Mouse (Mus musculus) MN1 (cell line): ENCODE results near the gene Gm45062.

Source experiments
- DNase-seq: peaks from one replicate; pipeline ENCODE4 v3.0.0-alpha.2; 2016; ENCODE audit warnings: low spot score

Gm45062 gene

DNA sequence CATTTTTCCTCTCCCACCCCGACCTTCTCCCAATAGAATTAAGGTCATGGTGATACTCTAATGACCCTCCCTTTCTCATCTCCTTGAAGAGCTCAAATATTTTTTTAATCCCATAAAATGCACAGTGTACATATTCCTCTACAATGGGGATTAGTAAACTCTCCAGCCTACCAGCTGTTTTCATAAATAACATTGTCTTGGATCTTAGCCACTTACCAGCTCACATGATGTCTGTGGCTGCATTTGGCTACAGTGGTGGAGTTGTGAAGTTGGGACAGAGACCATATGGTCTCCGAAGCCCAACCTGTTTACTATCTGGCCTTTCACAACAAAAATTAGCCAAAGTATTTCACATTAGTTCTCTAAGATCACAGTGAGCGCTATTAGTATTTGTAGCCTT lies 111.4 kb downstream of the Gm45062 start:
- no peak for DNase-seq

DNA sequence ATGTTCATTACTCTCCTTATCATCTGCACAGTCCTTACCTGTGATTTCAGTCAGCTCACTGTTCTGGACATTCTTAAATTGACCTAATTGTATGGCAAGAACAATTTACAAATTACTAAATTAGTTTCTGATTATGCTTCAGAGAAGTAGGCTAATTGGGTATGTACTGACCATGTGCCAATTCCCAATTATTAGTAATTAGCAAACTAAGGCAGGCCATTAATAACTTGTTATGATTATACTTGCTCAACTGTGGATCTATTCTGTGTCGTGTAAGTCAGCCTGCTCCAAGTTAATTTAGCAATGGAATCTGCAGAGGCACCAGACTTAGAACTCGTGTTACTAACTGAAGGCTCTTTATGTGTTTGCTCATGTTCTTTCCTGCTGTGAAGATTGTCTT lies 113.8 kb downstream of the Gm45062 start:
- DNase-seq = no peak

DNA sequence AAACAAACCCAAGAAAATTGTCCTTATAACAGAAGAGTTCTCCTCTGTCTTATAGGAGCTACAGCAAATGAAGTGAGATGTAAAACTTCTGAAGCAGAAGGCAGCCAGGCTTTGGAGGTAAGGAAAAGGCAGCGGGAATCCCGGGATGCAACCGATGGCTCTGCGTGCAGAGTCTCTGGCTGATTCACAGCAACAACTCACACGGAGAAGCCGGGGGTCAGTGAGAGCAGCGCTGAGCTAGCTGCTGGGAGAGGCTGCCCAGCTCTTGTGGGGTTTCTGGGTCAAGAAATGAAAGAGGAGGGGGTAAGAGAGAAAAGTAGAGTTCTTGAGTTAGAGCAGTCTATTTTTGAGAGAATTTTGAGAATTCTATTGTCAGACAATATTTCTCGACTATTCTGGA lies 114.6 kb downstream of the Gm45062 start:
- DNase-seq = no peak

DNA sequence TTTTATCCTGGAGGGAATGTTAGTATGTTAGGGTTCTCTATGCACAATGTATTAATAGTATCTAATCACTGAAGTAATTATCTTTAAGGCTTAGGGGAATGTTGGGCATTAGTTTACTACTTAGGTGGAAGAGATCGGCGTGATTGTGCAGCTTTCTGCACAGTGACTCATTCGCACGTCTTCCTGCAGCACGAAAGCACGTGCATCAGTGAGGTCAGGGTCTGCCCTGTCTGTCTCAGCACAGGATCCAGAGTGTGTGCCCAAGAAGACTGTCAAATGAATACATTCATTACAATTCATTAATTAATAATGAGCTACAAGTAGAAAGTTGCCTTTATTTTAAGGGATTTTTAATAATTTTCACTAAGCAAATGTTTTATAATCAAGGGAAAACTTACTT lies 115.0 kb downstream of the Gm45062 start:
- no peak for DNase-seq

DNA sequence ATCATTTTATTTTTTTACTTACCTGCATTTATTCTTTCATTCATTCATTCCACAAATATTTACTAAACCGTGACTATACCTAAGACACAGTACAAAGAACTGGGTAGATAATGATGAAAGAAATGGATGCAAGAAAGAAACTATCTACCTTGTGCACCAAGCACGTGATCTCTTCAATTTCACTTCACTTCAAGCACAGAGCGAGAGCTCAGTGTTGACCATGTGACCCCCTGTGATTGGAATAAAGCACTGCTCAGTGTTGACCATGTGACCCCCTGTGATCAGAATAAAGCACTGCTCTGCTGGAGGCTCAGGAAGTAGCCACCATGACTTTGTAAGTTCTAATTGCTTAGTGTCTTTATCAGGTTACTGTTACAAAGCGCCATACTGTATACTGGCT lies 115.5 kb downstream of the Gm45062 start:
- DNase-seq = no peak

DNA sequence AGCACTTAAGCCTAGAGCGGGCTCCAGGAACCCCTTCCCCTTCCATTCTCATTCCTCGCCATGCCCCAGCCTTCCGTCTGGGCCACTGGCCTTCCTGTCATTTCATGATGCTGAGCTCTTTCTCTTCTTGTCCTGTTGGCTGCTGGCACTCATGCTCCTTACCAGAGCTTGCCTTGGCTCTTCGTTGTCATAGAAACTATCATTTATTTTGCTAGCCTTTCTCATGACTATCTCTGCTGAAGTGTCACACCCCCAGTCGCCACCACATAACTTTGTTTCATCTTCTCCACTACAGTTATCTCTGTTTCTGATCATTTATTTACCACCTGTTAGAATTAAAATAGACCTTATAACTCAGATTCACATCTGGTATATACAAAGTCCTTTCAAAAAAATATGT lies 117.1 kb downstream of the Gm45062 start:
- no peak for DNase-seq

DNA sequence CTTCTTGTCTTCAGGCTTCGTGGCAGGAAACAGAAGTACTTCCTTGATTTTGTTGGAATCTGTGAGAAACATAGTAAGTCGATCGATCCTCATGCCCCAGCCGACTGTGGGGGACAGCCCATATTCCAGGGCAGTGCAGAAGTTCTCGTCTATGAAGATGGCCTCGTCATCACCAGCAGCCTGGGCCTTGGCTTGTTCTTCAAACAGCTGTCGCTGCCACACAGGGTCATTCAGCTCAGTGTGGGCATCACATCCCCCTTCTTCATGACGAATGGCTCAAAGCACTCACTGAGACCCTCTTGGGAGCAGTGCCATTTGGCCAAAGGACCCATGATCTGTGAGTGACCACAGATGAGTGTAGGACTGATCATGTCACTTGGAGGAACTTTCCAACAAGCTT lies 118.4 kb downstream of the Gm45062 start:
- DNase-seq = no peak

DNA sequence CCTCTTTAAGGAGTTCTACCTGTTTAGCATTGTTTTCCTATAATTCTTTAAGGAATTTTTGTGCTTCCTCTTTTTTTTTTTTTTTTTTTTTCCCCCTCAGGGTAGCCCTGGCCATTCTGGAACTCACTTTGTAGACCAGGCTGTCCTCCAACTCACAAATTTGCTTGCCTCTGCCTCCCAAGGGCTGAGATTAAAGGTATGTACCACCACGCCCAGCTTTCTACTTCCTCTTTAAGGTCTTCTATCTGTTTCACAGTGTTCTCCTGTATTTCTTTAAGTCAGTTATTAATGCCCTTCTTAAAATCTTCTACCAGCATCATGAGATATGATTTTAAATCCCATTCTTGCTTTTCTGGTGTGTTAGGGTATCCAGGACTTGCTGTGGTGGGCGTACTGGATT lies 130.1 kb downstream of the Gm45062 start:
- DNase-seq = no peak

DNA sequence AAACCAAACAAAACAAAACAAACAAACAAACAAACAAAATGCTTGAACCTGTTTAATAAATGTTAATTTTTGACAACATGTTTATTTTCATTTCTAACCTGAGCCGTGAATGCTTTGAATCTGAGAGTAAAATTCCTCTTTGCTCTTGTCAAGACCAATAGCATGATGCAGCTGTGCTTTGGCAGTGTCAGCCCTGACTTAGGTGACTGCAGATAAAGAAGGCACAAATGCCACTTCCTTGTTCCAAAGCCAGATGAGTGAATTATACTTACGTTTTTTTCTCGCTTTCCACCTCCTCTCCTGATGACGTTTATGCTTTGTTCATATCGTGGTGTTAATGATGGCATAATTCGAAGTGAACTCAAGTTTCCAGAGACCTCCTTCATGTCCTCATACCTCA lies 131.0 kb downstream of the Gm45062 start:
- DNase-seq = no peak

DNA sequence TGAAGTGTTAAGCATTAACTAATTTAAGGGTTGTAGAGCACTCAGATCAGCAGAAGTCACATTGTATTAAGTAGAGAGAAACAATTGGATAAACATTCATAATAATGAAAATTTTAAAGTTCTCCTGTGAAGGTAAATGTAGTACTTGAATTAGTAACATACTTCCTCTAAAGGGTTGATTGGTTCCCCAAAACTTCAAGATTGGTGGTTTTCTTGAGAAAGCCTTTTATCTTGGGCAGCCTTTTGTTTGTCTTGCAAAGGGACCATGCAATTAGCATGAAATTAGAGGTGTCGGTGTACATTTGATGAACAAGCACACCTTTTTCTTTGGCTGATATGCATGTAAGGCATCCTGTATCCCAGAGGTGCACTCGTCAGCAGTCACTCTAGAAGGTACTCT lies 131.7 kb downstream of the Gm45062 start:
- no peak for DNase-seq

DNA sequence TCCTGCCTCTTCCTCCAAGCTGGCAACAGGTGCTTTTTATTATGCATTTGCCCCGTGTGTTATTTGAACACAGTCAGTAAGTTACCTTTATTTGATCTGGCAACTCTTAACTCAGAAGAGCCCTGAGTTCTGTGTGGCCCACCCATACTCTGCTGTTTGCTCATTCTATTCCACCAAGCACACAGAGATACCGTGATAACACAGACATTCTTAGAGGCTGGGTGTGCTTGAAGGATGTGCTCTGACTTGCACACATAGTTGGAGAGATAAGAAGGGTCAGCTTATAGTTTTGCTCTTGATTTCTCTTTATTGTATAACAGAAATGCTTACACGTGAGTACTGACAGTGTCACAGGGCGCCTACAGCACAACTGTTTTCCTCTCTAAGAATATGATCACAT lies 133.8 kb downstream of the Gm45062 start:
- DNase-seq = no peak

DNA sequence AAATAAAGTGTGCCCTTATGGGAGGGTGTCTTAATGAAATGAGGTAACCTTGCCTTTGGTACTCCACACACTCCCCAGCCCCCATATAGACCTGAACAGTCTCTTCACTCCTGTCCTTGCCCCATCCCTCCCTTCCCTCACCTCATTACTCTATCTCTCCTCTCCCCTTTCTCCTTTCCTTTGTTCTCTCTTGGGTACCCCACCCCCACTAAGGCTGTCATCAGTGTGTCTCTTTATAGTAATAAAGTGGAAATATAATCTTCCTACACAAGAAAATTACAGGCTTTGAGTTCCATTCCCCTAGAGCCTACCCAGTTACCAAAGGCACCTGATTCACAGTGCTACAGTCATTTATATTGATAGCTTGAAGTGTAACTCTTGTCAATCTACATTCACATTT lies 134.8 kb downstream of the Gm45062 start:
- DNase-seq = no peak

DNA sequence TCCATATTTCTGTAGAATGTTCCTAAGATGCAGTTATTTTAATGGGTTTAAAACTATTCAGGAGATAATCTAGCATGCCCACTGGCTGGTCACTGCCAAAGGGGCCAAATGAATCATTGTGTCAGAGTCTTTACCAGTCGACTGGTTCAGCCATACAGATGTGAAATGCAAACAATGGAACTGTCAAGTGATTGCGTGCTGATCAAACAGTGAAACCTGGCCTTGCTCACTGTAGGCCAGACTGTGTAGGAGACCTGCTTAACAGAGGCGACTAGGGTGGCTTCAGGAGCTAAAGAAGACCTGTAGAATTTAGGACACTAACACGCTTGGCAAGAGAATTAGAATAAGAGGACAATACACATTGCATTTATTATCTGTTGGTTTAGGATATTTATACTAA lies 135.8 kb downstream of the Gm45062 start:
- no peak for DNase-seq

DNA sequence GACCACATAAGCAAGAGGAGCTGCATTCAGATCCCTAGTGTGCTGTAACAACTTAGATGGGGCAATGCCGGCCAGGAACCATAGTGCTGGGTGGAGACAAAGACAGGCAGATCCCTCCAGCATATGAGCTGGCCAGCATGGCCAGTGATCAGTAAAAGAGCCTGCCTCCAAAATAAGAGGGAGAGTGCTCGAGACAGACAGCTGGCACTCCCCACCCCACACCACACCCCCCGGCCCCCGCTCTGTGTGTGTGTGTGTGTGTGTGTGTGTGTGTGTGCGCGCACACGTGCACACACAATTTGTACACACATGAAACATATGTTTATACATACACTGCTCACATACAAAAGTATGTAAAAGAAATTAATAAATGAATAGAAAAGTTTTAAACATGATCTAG lies 138.0 kb downstream of the Gm45062 start:
- no peak for DNase-seq

DNA sequence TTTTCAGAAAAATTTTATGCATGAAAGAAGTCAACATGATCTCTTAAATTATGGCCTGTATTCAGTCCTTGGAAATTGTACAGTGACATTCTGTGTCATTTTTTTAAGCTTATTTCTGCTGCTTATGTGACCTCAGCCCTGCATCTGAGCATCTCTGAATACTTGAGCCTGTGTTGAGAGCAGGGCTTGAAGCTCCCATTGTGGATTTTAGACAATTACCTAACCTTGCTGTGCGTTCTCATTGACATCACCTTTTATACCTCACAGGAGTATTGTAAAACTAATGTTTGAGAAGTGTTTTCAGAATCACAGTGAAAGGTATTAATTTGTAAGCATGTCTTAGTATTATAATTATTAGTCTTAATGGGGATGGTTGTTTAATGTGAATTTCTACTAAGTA lies 140.5 kb downstream of the Gm45062 start:
- DNase-seq = no peak

DNA sequence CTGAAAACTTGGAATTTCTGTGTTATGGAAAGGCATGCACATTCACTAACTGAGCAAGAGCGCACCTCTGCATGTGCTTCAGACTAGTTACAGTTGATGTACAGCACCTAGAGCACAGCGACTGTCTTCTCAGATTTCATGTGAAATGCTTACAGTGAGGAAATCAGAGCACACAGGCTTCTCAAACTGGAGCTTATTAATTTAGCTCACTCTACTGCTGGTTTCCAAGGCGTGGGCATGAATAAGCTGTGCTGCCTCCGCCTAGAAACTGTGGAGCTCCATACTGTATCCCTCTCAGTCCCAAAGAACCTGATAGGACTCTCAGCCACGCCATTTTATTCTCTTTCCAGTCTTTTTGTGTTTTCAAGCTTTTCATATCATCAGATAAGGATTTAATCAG lies 143.9 kb downstream of the Gm45062 start:
- DNase-seq = no peak

DNA sequence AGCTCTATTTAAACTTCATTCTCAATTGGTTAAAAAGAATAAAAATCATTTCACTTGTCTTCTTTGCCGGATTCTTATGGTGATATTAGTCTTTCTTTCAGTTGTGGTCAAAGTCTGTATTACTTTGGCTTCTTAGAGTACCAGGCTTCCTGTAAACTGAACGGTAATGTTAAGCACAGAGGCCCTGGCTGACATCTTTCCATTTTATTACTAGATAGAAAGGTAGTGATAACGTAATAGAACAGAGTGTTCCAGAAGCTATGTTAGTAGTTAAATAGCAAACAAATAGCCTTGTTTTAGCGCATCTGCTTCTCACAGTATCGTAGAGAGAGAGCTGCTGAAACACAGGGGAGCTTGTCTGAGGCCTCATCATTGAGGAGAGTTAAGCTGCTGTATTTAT lies 146.6 kb downstream of the Gm45062 start:
- no peak for DNase-seq

DNA sequence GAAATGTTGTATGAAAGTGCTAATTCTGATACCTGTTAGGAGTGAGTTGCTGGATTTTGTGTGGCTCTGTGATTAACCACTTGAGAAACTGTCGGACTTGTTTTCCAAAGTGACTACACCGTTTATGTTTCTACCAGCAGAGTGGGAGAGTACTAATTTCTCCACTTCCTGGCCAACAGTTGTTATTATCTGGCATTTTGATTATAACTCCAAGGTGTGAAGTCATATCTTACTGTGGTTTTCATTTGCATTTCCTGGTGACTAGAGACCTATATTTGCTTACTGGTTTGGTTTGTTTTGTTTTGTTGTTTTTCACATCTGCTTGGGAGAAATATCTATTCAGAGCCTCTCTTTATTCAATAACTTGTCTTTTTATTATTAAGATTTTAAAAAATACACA lies 149.1 kb downstream of the Gm45062 start:
- DNase-seq = no peak

DNA sequence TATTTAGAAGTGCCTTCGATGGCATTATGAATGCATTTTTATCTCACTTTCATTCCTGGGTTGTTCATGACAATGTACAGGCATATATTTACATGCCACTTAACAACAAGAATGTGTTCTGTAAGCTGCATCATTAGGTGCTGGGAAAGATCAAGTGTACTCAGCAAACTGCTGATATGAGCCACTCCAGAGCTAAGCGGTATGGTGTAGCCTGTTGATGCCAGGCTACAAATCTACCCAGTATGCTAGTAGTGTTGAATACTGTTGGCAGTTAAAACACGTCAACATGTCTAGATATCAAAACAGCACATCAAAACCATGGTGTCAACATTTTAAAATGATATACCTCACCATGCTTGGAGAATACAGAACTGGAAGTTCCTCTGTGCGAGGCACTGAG lies 150.6 kb downstream of the Gm45062 start:
- DNase-seq = no peak

DNA sequence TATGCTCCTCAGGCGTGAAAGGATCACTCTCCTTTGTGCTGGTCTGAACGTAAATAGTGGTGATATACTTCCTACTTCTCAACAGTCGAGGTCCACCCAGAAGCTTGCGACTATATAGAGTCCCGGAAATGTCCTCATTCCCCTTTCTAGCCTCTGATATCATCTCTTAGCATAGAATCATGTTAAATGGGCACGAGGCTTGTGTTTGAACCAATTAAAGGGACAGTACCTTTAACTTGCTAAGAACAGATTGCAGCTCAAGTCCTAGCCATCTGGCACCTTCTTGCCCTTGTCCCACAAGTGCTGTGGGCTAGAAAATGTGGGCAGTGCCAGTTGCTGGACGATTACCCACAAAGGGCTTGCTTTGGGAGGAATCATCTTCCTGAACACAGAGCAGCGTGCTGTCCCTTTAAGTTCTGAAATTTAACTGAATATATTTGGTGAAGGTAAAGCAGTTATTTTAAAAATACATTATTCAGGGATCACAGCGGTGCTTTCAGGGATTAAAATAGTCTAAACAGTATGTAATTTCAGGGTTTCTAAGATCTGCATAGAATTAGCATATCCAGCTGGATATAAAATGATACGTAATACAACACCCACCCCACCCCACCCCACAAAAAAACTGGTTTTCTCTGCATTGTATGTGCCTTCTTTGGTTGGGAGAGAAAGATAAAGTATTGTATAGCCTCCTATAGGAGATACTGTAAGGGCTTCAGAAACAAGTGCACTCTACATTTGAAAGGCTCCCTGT lies 153.8 kb downstream of the Gm45062 start:
- no peak for DNase-seq

DNA sequence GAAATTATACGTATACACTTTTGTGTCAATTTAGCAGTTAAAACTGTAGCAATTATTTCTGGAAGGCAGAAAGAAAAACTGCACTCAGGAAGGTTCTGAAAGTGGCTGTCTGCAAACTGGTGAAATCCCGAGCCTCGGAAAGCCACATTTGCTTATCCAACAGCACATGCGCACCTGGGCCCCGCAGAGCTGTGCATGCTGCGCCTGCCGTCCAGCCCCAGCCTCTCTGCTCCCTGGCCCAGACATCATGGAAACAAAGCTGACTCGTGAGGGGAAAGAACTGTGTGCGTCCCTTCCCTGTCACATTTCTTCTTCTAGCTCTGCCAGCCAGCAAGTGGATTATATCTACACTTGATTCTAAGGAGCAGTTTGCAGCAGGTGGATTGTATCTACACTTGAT lies 154.8 kb downstream of the Gm45062 start:
- DNase-seq = no peak

DNA sequence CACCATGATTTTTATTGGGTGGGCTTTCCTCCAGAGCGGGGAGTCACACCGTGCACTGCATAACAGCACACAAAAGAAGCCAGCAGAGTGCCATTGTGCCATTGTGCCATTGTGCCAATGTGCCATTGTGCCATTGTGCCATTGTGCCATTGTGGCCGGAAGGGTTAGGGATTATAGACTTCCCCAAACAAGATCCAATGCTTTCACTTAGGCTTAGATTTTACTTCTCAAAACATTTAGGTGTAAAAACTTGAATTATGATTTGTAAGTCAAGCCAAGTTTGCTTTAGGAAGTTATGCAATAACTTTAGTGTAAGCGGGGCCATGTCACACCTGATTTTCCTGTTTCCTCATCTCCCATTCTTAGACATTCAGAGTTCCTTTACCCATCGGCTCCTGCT lies 156.6 kb downstream of the Gm45062 start:
- DNase-seq = no peak

DNA sequence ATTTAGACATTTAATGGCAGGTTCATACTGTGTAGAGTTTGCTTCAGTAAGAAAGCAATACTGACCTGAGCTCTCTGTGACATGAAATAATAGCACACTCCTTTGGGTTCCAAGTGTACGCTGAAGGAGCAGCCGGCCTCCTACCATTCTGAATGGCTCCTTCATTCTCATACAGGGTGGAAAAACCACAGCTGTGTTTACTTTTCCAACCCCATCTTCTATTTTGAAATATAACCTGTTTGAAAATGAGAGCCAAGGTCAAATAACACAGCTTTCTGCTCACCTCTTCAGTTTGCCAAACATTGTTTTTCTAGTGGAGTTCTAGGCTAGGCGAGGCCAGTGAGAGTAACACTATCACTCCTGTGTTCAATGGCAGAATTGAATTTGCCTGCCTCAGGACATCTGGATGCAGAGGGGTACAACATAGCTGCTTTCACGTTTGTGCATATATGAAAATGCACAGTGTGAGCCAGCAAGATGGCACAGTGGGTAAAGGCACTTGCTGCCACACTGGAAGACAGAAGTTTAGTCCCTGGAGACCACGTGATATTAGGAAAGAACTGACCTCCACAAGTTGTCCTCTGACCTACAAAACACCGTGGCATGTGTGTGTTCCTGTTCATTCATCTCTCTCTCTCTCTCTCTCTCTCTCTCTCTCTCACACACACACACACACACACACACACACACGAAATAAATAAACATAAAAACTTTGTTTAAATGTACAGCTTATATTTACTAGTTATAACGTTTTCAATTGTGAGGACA lies 157.7 kb downstream of the Gm45062 start:
- no peak for DNase-seq
